34 mouse cellular contexts compared by ENCODE assay signal in genomic region chr9:56304526-56304925, GRCm38 (mm10).
"Had no signal": no experiment of that assay in that cellular context is flagged by ENCODE, and none has a peak within 500 bp of the region (broad histone marks: within the 10 kb centered on the region; RNA-seq: fewer than 3 reads in every experiment).

No protein-coding gene starts in this region.

- H3K4me3 ChIP-seq: heart, embryonic 10.5 days; heart, embryonic 12.5 days; heart, embryonic 13.5 days; heart, embryonic 15.5 days; hindbrain, embryonic 10.5 days; hindbrain, embryonic 12.5 days; hindbrain, embryonic 13.5 days; hindbrain, embryonic 15.5 days; intestine, embryonic 15.5 days; kidney, embryonic 15.5 days; layer of hippocampus, adult 2 months; left cerebral cortex, adult 2 months had no signal

- H3K36me3 ChIP-seq: heart, embryonic 10.5 days; heart, embryonic 12.5 days; heart, embryonic 13.5 days; heart, embryonic 15.5 days; hindbrain, embryonic 10.5 days; hindbrain, embryonic 12.5 days; hindbrain, embryonic 13.5 days; hindbrain, embryonic 15.5 days; intestine, embryonic 15.5 days; kidney, embryonic 15.5 days had no signal

- H3K27ac ChIP-seq: heart, embryonic 10.5 days; heart, embryonic 13.5 days; heart, embryonic 15.5 days; hindbrain, embryonic 12.5 days; hindbrain, embryonic 13.5 days; hindbrain, embryonic 14.5 days; hindbrain, embryonic 15.5 days; hindbrain, postnatal 0 days; intestine, embryonic 15.5 days; kidney, embryonic 15.5 days; kidney, postnatal 0 days; layer of hippocampus, adult 2 months; left cerebral cortex, adult 2 months had no signal

- H3K9me3 ChIP-seq: heart, embryonic 10.5 days; heart, embryonic 12.5 days; heart, embryonic 13.5 days; heart, embryonic 15.5 days; hindbrain, embryonic 10.5 days; hindbrain, embryonic 12.5 days; hindbrain, embryonic 13.5 days; hindbrain, embryonic 15.5 days; intestine, embryonic 15.5 days; kidney, embryonic 15.5 days had no signal

- H3K4me1 ChIP-seq: heart, embryonic 15.5 days; intestine, embryonic 15.5 days had no signal

- ATAC-seq: hindbrain, embryonic 16.5 days; hindbrain, postnatal 0 days; inflammation-experienced regulatory T-cells, adult 6 months; intestine, embryonic 15.5 days; intestine, embryonic 16.5 days; intestine, postnatal 0 days had no signal

- DNase-seq: heart, postnatal 10 days; heart, postnatal 14 days; heart, postnatal 4 days; kidney, adult 11 months; kidney, adult 18-20 months; kidney, adult 2 months; kidney, adult 8-10 months; kidney, adult 9 months; kidney, postnatal 10 days; kidney, postnatal 14 days; kidney, postnatal 25 days; kidney, postnatal 36 days; kidney, postnatal 4 days; layer of hippocampus, postnatal 36 days had no signal

- H3K27me3 ChIP-seq: heart, embryonic 12.5 days; heart, embryonic 13.5 days; heart, embryonic 15.5 days; hindbrain, embryonic 12.5 days; hindbrain, embryonic 13.5 days; hindbrain, embryonic 15.5 days; intestine, embryonic 15.5 days; kidney, embryonic 15.5 days had no signal

- H3K4me2 ChIP-seq: heart, embryonic 11.5 days; heart, embryonic 12.5 days; heart, embryonic 13.5 days; heart, embryonic 15.5 days; hindbrain, embryonic 12.5 days; hindbrain, embryonic 13.5 days; hindbrain, embryonic 14.5 days; hindbrain, embryonic 15.5 days; intestine, embryonic 15.5 days; kidney, embryonic 15.5 days had no signal

- H3K9ac ChIP-seq: heart, embryonic 12.5 days; heart, embryonic 13.5 days; heart, embryonic 15.5 days; hindbrain, embryonic 12.5 days; hindbrain, embryonic 13.5 days; hindbrain, embryonic 14.5 days; hindbrain, embryonic 15.5 days; intestine, embryonic 15.5 days; kidney, embryonic 15.5 days had no signal
